ENCODE assay signal across 8 mouse cellular contexts in genomic region chr6:82041488-82042295, GRCm38 (mm10). TPM values are rescaled to one million over a fixed set of nuclear protein-coding genes. Genes with fewer than 3 reads are reported as not detected.
DNase-seq lines count a peak whose midpoint lies in the region; ATAC-seq and TF ChIP-seq lines count a peak whose summit lies in the region.

No protein-coding gene starts in this region.

- TF ChIP-seq POLR2A in testis, adult 2 months (IDR thresholded peaks at IDR 0.05; ENCODE audit: control insufficient read depth, low read depth, low read length) = no peak

- H3K4me1 ChIP-seq in testis, adult 2 months (ENCODE audit: control insufficient read depth, insufficient read depth, low read length) = peaks cover 15% of the 10 kb centered on the region
- peaks cover 61% of the 10 kb centered on the region for H3K4me1 ChIP-seq in embryonic facial prominence, embryonic 10.5 days
- H3K4me1 ChIP-seq in heart, postnatal 0 days (ENCODE audit: control insufficient read depth, insufficient read depth) = no peaks in the 10 kb centered on the region
- peaks cover 13% of the 10 kb centered on the region for H3K4me1 ChIP-seq in midbrain, embryonic 11.5 days (ENCODE audit: control insufficient read depth, insufficient read depth, low read length)

- H3K27me3 ChIP-seq in testis, adult 2 months (ENCODE audit: control insufficient read depth, insufficient read depth, low read length) = no peaks in the 10 kb centered on the region
- peaks cover 74% of the 10 kb centered on the region for H3K27me3 ChIP-seq in embryonic facial prominence, embryonic 10.5 days (replicated peaks; ENCODE audit: low read depth, poor library complexity, severe bottlenecking)
- peaks cover 14% of the 10 kb centered on the region for H3K27me3 ChIP-seq in heart, postnatal 0 days (ENCODE audit: control insufficient read depth, insufficient read depth, low read length)
- peaks cover 62% of the 10 kb centered on the region for H3K27me3 ChIP-seq in midbrain, embryonic 11.5 days (ENCODE audit: control insufficient read depth, insufficient read depth, low read length)

- TF ChIP-seq CTCF in testis, adult 2 months (IDR thresholded peaks at IDR 0.05; ENCODE audit: control insufficient read depth, insufficient read depth, insufficient replicate concordance, low read depth, low read length) = no peak
- TF ChIP-seq CTCF in heart, postnatal 0 days (IDR thresholded peaks at IDR 0.05; ENCODE audit: low read depth) = no peak

- under 1% methylated on average over 49 of the region's 50 CpGs for WGBS in embryonic facial prominence, embryonic 10.5 days
- WGBS in heart, postnatal 0 days = 0% methylated on average over 46 of the region's 50 CpGs
- under 1% methylated on average over 43 of the region's 50 CpGs for WGBS in midbrain, embryonic 11.5 days

- no peak for TF ChIP-seq EP300 in heart, postnatal 0 days (IDR thresholded peaks at IDR 0.05; ENCODE audit: low read depth)

- DNase-seq in testis, postnatal 14 days (ENCODE audit: low spot score) = no peak
- peak; percentile 81 for DNase-seq in embryonic facial prominence, embryonic 10.5 days (ENCODE audit: low spot score)
- DNase-seq in heart, postnatal 0 days (ENCODE audit: low spot score) = peak; percentile 11
- peak; percentile 78 to 85 for DNase-seq in kidney, postnatal 4 days
- DNase-seq in midbrain, embryonic 11.5 days (ENCODE audit: low spot score, missing footprints) = peak; percentile 94
- peak; percentile 39 for DNase-seq in urinary bladder, postnatal 14 days (ENCODE audit: low spot score)
- no peak for DNase-seq in MN1 (ENCODE audit: low spot score)

- no peaks in the 10 kb centered on the region for H3K36me3 ChIP-seq in testis, adult 2 months (ENCODE audit: control insufficient read depth, insufficient read depth, low read length)
- H3K36me3 ChIP-seq in embryonic facial prominence, embryonic 10.5 days (replicated peaks) = no peaks in the 10 kb centered on the region
- H3K36me3 ChIP-seq in heart, postnatal 0 days (replicated peaks; ENCODE audit: control insufficient read depth, insufficient read depth, low read length) = no peaks in the 10 kb centered on the region
- H3K36me3 ChIP-seq in midbrain, embryonic 11.5 days (ENCODE audit: control insufficient read depth, insufficient read depth, low read length) = no peaks in the 10 kb centered on the region

- H3K9ac ChIP-seq in heart, postnatal 0 days (replicated peaks; ENCODE audit: low read depth, low read length) = peak overlapping the region; percentile 32
- H3K9ac ChIP-seq in midbrain, embryonic 11.5 days (ENCODE audit: low read length) = peak overlapping the region; percentile 60

- no peak overlapping the region for H3K27ac ChIP-seq in testis, adult 2 months (ENCODE audit: control insufficient read depth, insufficient read depth, low read depth, low read length)
- H3K27ac ChIP-seq in embryonic facial prominence, embryonic 10.5 days (replicated peaks) = peak overlapping the region; percentile 87
- 0 out of 2 replicates have a peak overlapping the region, but pooled peaks have one; percentile 4 for H3K27ac ChIP-seq in heart, postnatal 0 days (ENCODE audit: low read depth)
- no peak overlapping the region for H3K27ac ChIP-seq in midbrain, embryonic 11.5 days (ENCODE audit: low read depth, low read length)

- no peaks in the 10 kb centered on the region for H3K9me3 ChIP-seq in embryonic facial prominence, embryonic 10.5 days
- H3K9me3 ChIP-seq in heart, postnatal 0 days (replicated peaks; ENCODE audit: control insufficient read depth, low read length) = no peaks in the 10 kb centered on the region
- H3K9me3 ChIP-seq in midbrain, embryonic 11.5 days (ENCODE audit: control insufficient read depth, low read length) = no peaks in the 10 kb centered on the region

- H3K4me3 ChIP-seq in testis, adult 2 months (ENCODE audit: control insufficient read depth, low read depth, low read length) = peak overlapping the region; percentile 74
- peak overlapping the region; percentile 73 for H3K4me3 ChIP-seq in embryonic facial prominence, embryonic 10.5 days
- H3K4me3 ChIP-seq in heart, postnatal 0 days (ENCODE audit: low read depth, low read length) = peak overlapping the region; percentile 61
- H3K4me3 ChIP-seq in midbrain, embryonic 11.5 days (ENCODE audit: low read depth, low read length) = peak overlapping the region; percentile 44

- peak overlapping the region; percentile 86 for H3K4me2 ChIP-seq in heart, postnatal 0 days (ENCODE audit: low read depth, low read length)
- peak overlapping the region; percentile 92 for H3K4me2 ChIP-seq in midbrain, embryonic 11.5 days

- peak; percentile 66 for ATAC-seq in heart, postnatal 0 days (ENCODE audit: insufficient read depth, low read depth)
- peak; percentile 68 for ATAC-seq in midbrain, embryonic 11.5 days (ENCODE audit: low FRiP score)

RNA-seq across cellular contexts. Expression of gene Eva1a, which starts 0.8 kb away (rescaled TPM):
- polyA plus RNA-seq in testis, adult 2 months (2012; rRNA removed) = 0.80 and 1.2 TPM in 2 replicates
- 7.0 and 9.1 TPM in 2 replicates for polyA plus RNA-seq in embryonic facial prominence, embryonic 10.5 days (2016; fragmentation: Nextera tagmentation; extraction: Ambion mirVana)
- 5.2 and 6.6 TPM in 2 replicates for total RNA-seq in heart, postnatal 0 days (2014; rRNA removed; ENCODE audit: low replicate concordance)
- polyA plus RNA-seq in heart, postnatal 0 days (2015; fragmentation: Nextera tagmentation; extraction: Ambion mirVana) = 3.8 and 4.2 TPM in 2 replicates
- polyA plus RNA-seq in midbrain, embryonic 11.5 days (2014; fragmentation: Nextera tagmentation; extraction: Ambion mirVana) = 2.4 and 2.7 TPM in 2 replicates

Comparison
In these comparisons a context has a peak if more than half of its experiments do, and no peak if none do; other contexts are left out.
1. H3K27ac ChIP-seq: peak in embryonic facial prominence, embryonic 10.5 days (single experiment) and heart, postnatal 0 days (single experiment); none in testis, adult 2 months (single experiment) and midbrain, embryonic 11.5 days (single experiment).
2. DNase-seq: peak in embryonic facial prominence, embryonic 10.5 days (single experiment), heart, postnatal 0 days (single experiment), kidney, postnatal 4 days (2 of 2), midbrain, embryonic 11.5 days (single experiment) and urinary bladder, postnatal 14 days (single experiment); none in testis, postnatal 14 days (single experiment) and MN1 (single experiment).
3. Peak in every context shown above with its lines, with median percentiles within 50 percentile points of each other: H3K4me3 ChIP-seq.